Mouse (Mus musculus) liver, embryonic 14.5 days (tissue): ENCODE measurements at regions not wholly inside any gene's neighbourhood (a gene's known extent, or its start where the extent isn't known, plus 50 kb on each side); places are given as distances from the start of the nearest gene placed in this dataset.

Experiments
- ATAC-seq: fragments of 200-750 bp; cut with Nextera tagmentation; 2 replicates; pipeline ENCODE4 v1.8.0; 2017; ENCODE audit warnings: moderate number of reproducible peaks, mild to moderate bottlenecking, moderate library complexity; ENCODE audit not compliant: insufficient read depth
- DNase-seq, 3 experiments: peaks; one replicate each; pipeline ENCODE4 v3.0.0-alpha.2; 2012 to 2013; ENCODE audit warnings: low read depth in 3 of 3, low spot score in 3 of 3
- H3K27ac ChIP-seq: fragments of 300-500 bp; sonication (generic); 2 replicates; pipeline ENCODE4 v1.5.1; 2014; ENCODE audit warnings: moderate library complexity, mild to moderate bottlenecking, control low read depth, inconsistent platforms
- H3K27me3 ChIP-seq: fragments of 300-500 bp; sonication (generic); 2 replicates; pipeline ENCODE4 v1.6.1; 2014; ENCODE audit warnings: mild to moderate bottlenecking, low read length, moderate library complexity; ENCODE audit not compliant: control insufficient read depth, insufficient read depth
- H3K36me3 ChIP-seq: fragments of 300-500 bp; sonication (generic); replicated peaks from 2 replicates; pipeline ENCODE4 v1.6.1; 2014; ENCODE audit warnings: low read depth; ENCODE audit not compliant: control insufficient read depth, insufficient read depth
- H3K4me1 ChIP-seq, 2 experiments: fragments of 200-500 bp in 1 of 2; fragments of 300-500 bp in 1 of 2; sonication (generic) in 1 of 2; replicated peaks; 2 replicates each; pipeline ENCODE4 v1.6.1; 2012 to 2014; ENCODE audit warnings: antibody characterized with exemption in 1 of 2, inconsistent platforms in 1 of 2, low read length in 1 of 2; ENCODE audit not compliant: control insufficient read depth in 2 of 2, insufficient read depth in 2 of 2
- H3K4me2 ChIP-seq: fragments of 300-500 bp; sonication (generic); 2 replicates; pipeline ENCODE4 v1.6.1; 2014; ENCODE audit warnings: low read depth, mild to moderate bottlenecking, control low read depth, moderate library complexity
- H3K4me3 ChIP-seq, 2 experiments: fragments of 200-500 bp in 1 of 2; fragments of 300-500 bp in 1 of 2; sonication (generic) in 1 of 2; 2 replicates each; pipeline ENCODE4 v1.5.1; 2012 to 2014; ENCODE audit warnings: low read depth in 2 of 2, low read length in 2 of 2, mild to moderate bottlenecking in 2 of 2, control low read depth in 1 of 2, inconsistent platforms in 1 of 2, moderate library complexity in 1 of 2; ENCODE audit not compliant: insufficient read depth in 1 of 2
- H3K9ac ChIP-seq: fragments of 300-500 bp; sonication (generic); replicated peaks from 2 replicates; pipeline ENCODE4 v1.6.1; 2014; ENCODE audit warnings: mild to moderate bottlenecking, control low read depth, moderate library complexity
- H3K9me3 ChIP-seq: fragments of 300-500 bp; sonication (generic); 2 replicates; pipeline ENCODE4 v1.6.1; 2016; ENCODE audit warnings: low read length, mixed read lengths; ENCODE audit not compliant: control insufficient read depth
- CTCF ChIP-seq: IDR thresholded peaks from 2 replicates; pipeline ENCODE4 v1.5.1; 2016; ENCODE audit warnings: antibody characterized with exemption, low read depth, control low read depth
- EP300 ChIP-seq: IDR thresholded peaks from 2 replicates; pipeline ENCODE4 v1.6.1; 2016; ENCODE audit warnings: antibody characterized with exemption, low read depth
- WGBS: fragments of 180-500 bp; shearing (Covaris S2); extraction: QIAGEN DNeasy Blood & Tissue Kit; methylation state at CpG from one replicate; pipeline ENCODE4 v1.1.7; 2014; ENCODE audit not compliant: insufficient replicate concordance; 5-methylcytosine and 5-hydroxymethylcytosine counted together

DNA sequence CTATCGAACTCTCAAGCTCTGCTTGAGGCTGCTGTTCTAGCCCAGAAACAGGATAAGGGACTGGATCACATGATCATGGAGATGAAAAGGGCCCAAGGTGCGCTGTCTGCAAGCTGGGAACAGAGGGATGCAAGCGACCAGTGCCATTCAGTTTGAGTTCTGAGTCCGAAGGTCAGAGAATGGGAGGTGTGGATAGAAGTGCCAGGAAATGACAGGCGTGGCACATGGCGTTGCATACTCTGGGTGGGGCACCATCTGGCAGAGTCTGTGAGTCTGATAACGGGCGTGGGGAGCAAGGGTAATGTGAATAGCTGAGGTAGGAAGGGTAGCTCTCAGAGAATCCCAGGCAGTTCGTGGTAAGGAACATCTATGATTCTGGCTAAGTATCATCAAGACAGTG, 65.5 kb downstream of the Gpr6 start:
- peak; percentile 98 for ATAC-seq
- no peaks in the 10 kb centered on the region for H3K9me3 ChIP-seq
- WGBS, result 22% methylated on average over 9 of the region's 9 CpGs
- H3K4me1 ChIP-seq, result peaks cover 38 to 39% of the 10 kb centered on the region in 2 experiments
- H3K27ac ChIP-seq, result peak overlapping the region; percentile 83
- H3K4me2 ChIP-seq, result peak overlapping the region; percentile 62
- H3K27me3 ChIP-seq, result no peaks in the 10 kb centered on the region
- H3K9ac ChIP-seq, result peak overlapping the region; percentile 58
- no peak overlapping the region for H3K4me3 ChIP-seq
- DNase-seq, result peak; percentile 88 to 96 (median 92)
- TF ChIP-seq EP300 (peak; percentile 92), CTCF (no peak)
- H3K36me3 ChIP-seq, result no peaks in the 10 kb centered on the region

DNA sequence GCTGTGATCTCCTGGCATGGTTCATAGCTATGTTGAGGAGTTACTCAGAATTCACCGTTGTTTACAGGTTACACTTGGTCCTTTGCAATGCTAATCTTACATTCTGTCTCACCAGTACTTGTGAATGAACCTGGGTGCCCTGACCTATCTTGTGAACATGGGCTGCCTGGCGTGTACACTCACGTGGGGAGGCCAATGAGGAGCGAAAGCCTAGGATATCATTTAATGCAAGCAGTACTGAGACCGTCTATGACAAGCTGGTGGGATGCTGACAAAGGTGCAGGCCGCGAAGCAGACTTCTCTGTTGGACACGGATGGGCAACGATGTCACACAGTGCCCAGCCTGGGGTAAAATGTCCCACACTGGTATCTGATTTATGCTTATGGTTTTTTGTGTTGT, 66.3 kb downstream of the Gpr6 start:
- DNase-seq, result no peak
- no peaks in the 10 kb centered on the region for H3K36me3 ChIP-seq
- WGBS, result 84% methylated on average over 9 of the region's 9 CpGs
- H3K4me1 ChIP-seq, result peaks cover 38 to 39% of the 10 kb centered on the region in 2 experiments
- no peak overlapping the region for H3K4me3 ChIP-seq
- H3K27ac ChIP-seq, result peak overlapping the region; percentile 76
- peak overlapping the region; percentile 11; the same call in 1 of the 2 replicates for H3K9ac ChIP-seq
- ATAC-seq, result no peak
- H3K27me3 ChIP-seq, result no peaks in the 10 kb centered on the region
- H3K4me2 ChIP-seq, result no peak overlapping the region
- TF ChIP-seq EP300 (no peak), CTCF (no peak)
- no peaks in the 10 kb centered on the region for H3K9me3 ChIP-seq

DNA sequence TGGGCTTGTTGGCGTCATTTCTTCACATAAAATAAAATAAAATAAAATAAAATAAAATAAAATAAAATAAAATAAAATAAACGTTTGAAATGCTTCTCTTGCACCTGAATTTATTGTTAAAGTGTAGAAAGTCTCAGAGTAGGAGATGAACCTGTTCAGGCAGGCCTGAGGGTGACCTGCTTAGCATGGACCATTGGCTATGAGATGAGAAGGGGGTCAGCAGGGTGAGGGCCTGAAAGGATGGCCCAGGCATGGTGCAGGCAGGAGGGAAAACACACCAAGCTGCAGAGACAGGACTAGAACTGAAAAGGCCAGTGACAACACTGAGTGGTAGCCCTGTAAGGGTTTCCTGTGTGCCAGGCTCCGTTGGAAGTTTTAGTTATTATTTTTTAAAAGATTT, 67.3 kb downstream of the Gpr6 start:
- H3K36me3 ChIP-seq, result no peaks in the 10 kb centered on the region
- H3K4me1 ChIP-seq, result peaks cover 38 to 39% of the 10 kb centered on the region in 2 experiments
- H3K4me2 ChIP-seq, result no peak overlapping the region
- TF ChIP-seq EP300 (no peak), CTCF (no peak)
- no peak overlapping the region for H3K27ac ChIP-seq
- no peak overlapping the region for H3K9ac ChIP-seq
- H3K4me3 ChIP-seq, result no peak overlapping the region
- DNase-seq (no peak), ATAC-seq (no peak)
- WGBS, result 66% methylated on average over 3 of the region's 3 CpGs
- no peaks in the 10 kb centered on the region for H3K27me3 ChIP-seq
- H3K9me3 ChIP-seq, result no peaks in the 10 kb centered on the region

DNA sequence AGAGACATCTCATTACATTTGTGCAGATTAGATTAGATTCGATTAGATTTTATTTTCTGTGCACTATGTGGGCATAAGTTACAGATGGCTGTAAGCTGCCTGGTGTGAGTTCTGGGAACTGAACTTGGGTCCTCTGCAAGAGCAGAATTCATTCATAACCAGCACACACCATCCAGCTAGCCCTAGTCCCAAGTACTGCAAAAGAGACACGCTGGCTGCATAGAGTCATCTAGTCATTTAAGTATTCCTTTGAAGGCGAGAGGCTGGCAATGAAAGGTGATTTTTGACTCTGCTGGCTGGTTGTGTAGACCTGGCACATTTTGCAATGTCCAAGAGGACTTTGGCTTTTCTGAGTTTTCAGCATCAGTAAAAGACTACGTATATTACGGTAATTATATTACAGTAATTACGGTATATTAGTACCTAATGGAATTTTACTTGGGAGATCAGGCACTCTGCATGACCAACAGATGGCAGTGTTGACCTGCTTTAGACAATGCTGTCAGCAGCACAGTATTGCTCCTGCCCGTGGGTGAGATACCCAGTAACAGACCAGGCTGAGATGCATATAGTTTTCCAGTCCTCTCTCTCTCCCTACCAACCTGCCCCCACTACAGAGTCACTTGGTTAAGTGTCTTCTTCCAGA, 67.9 kb downstream of the Gpr6 start:
- peaks cover 38 to 39% of the 10 kb centered on the region in 2 experiments for H3K4me1 ChIP-seq
- TF ChIP-seq CTCF, result peak; percentile 93
- no peak; the same call in 1 of the 2 replicates for TF ChIP-seq EP300
- WGBS, result 27% methylated on average over 7 of the region's 7 CpGs
- H3K27ac ChIP-seq, result no peak overlapping the region
- peak; percentile 77 to 81 (median 77) for DNase-seq
- no peaks in the 10 kb centered on the region for H3K9me3 ChIP-seq
- H3K9ac ChIP-seq, result no peak overlapping the region
- H3K4me2 ChIP-seq, result no peak overlapping the region
- H3K27me3 ChIP-seq, result no peaks in the 10 kb centered on the region
- H3K4me3 ChIP-seq, result no peak overlapping the region
- ATAC-seq, result peak; percentile 50
- H3K36me3 ChIP-seq, result no peaks in the 10 kb centered on the region

DNA sequence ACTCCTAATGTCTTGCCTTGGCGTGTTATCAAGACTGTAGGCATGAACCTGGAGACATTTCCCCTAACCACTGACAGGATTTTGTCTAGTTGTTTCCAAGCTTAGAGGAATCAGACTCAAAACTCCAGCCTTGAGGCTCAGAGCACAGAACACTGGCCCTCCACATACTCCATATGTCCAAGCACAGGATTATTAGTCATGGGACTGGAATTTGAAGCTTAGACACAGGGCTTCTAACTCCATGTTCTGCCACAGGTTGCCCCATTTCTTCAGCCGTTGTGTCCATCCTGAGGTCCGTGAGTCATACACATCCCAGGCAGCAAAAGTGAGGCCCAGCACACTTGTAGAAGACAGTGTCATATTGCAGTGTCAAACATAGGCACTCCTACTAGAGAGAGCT, 68.9 kb downstream of the Gpr6 start:
- no peaks in the 10 kb centered on the region for H3K9me3 ChIP-seq
- WGBS, result 55% methylated on average over 3 of the region's 3 CpGs
- no peaks in the 10 kb centered on the region for H3K27me3 ChIP-seq
- TF ChIP-seq EP300 (no peak), CTCF (no peak)
- H3K9ac ChIP-seq, result no peak overlapping the region
- no peak for ATAC-seq
- no peak for DNase-seq
- H3K4me3 ChIP-seq, result no peak overlapping the region
- no peaks in the 10 kb centered on the region for H3K36me3 ChIP-seq
- no peak overlapping the region for H3K27ac ChIP-seq
- H3K4me1 ChIP-seq, result peaks cover 31 to 36% of the 10 kb centered on the region in 2 experiments
- no peak overlapping the region for H3K4me2 ChIP-seq
